Mouse (Mus musculus): ENCODE measurements around the gene Zfp275.
"Not testable (repeated sequence)": the region's sequence is repeated elsewhere in the genome, so short reads cannot be mapped to it uniquely, and the experiment has no call there.

The Zfp275 gene

GRCm38 (mm10) chrX:73342483-73342895 is at the start of gene Zfp275:
TSS of gene Zfp275 (plus strand) at chrX:73342621.
- peak; percentile 79 to 86 for DNase-seq

GRCm38 (mm10) chrX:73292876-73293275 is 49.5 kb upstream of the Zfp275 start, which contains the start of the genes Xlr5a and Xlr5c:
TSS of gene Xlr5a (minus strand) at chrX:73292976.
TSS of gene Xlr5c (minus strand) at chrX:73292976.
- DNase-seq: not testable (repeated sequence)

GRCm38 (mm10) chrX:73295745-73296144 is 46.7 kb upstream of the Zfp275 start:
- not testable (repeated sequence) for DNase-seq

DNA sequence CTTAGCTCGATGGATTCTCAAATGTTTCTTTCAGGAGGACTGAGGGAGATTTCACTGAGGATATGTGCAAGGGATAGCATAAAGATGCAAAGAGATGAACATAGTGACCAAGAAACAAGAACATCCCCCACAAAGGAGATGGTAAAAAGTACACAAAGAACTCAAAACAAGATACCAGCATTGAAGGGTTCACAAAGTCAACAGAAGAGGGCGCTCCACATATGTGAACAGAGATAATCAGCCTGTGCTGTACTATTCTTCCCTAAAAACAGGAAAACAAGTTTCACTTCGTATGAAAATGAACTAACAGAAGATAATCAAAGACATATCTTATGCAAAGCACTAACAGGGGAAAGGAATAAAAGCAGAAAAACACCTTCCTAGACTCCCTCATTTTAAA is 29.9 kb upstream of the Zfp275 start:
- DNase-seq: peak; percentile 18 to 43

DNA sequence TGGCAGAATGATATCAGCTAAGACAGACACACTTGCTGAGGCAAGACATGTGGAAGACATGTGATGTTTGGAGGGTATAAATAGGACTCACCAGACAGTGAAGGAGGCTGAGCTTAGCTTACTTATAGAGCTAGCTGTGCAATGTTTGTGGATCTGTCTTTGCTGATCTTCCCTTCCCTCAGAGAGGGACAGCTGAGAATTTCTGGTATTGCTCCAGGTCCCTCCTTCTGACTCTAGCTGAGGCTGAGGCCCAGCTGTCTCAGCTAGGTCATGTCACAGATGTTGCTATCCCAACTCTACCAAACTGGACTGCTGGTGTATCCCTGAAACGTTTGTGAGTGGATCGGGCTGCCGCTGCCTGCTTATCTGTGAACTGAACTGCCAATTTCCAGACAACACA is 21.4 kb upstream of the Zfp275 start:
- no peak for DNase-seq

GRCm38 (mm10) chrX:73327215-73327614 is 15.2 kb upstream of the Zfp275 start:
- DNase-seq: no peak

- no peak for DNase-seq
Measured at GRCm38 (mm10) chrX:73333548-73333947, 8.9 kb upstream of the Zfp275 start.

DNA sequence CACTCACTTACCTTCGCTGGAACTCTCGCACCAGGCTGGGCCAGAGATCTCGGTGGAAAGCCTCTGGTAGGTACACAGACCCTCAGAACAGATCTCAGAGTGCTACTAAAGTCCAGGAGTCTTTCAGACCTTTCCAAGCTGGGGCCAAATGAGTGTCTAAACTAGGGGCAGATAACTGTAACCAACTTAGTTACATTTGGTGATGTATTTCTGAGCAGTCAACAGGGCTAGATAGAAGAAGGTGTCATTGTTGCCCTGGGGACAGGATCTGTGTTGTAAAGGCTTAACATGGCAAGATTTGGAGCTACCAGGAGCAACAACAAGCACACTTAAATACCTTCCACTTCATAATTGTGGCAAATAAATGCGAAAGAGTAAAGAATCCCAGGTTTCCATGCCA is 5.7 kb upstream of the Zfp275 start, which contains the start of gene Gm45015:
Gene Gm45015, minus strand, starts transcription at position 101 of the 400 bp plus-strand sequence.
- no peak for DNase-seq

GRCm38 (mm10) chrX:73341473-73341872 is 948 bp upstream of the Zfp275 start:
- no peak for DNase-seq

- no peak for DNase-seq
Measured at GRCm38 (mm10) chrX:73342068-73342467, 353 bp upstream of the Zfp275 start.

DNA sequence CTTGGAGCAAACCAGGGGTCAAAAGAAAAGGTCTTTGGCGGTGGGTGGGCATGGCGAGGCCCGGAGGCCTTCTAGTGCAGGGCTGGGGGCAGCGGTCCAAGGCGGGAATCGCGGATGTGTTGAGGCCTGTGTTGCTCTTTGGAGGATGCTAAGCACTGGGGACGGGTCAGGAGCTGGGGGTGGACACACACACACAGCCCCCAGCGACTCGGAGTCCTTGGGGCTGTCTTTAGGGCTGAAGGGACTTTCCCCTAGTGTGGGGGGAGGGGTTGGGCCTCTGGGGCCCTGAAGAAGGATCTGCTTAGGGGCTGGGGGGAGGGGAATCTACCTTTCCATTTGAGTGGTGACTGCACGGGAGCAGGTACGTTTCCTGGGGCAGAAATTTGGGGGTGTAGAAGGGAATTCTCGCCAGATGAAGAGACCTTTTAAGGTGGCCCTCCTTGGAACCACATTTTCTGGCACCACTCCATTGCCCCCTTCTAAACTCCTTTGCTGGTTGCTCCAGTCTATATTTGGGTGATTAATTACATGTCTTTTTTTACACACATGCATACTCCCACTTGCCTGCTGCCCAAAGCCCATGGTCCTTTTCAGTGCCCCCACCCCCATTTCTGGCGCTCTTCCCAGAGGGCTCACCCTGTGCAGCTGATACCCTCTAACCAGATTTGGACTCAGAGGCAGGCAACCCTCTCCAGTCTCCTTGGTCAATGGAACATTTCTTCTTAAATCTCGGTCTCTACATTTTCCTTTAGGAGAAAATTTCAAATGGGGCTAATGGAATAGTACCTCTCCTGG is 717 bp downstream of the Zfp275 start:
- peak; percentile 34 to 54 for DNase-seq

GRCm38 (mm10) chrX:73343802-73344201 is 1.4 kb downstream of the Zfp275 start:
- DNase-seq: no peak

GRCm38 (mm10) chrX:73344346-73344745 is 1.9 kb downstream of the Zfp275 start:
- DNase-seq: no peak

DNA sequence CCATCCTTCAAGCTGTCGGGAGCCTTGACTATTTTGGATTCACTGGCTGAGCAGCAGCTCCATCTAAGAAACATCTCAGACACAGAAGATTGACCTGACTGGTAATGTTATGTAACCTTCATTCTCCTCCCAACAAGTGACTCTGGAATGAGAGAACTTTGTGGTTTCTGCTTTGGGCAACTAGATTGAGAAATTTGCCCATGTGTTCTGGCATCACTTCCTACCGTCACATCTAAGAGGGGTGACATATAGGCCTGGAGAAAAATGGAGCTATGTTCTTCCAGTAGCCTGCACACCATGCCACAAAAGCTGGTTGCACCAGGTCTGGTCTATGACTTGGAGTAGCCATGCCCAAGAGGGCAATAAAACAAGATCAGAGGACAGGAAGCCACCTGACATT is 13.7 kb downstream of the Zfp275 start:
- DNase-seq: no peak

- DNase-seq: no peak
Measured at GRCm38 (mm10) chrX:73356719-73357118, 14.3 kb downstream of the Zfp275 start.

GRCm38 (mm10) chrX:73363291-73363690 is 20.9 kb downstream of the Zfp275 start:
- DNase-seq: no peak

- DNase-seq: no peak
Measured at GRCm38 (mm10) chrX:73384419-73384818, 42.0 kb downstream of the Zfp275 start.

DNA sequence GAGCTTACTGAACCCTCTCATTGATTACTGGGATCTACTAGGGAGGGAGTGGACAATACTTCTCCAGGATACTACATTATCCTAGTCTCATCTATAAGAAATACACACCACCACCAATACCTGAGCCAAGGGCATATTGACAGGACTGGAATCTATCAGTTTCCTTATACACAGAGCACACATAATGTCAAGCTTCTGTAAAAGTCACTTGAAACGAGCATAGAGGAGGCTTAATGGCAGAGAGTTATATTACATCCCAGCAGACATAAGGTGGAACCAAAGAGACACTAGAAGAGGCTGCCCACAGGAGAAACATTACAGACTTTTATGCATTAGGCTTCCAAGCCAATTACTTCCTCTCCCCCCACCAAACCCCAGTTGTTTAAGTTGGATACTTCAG is 42.5 kb downstream of the Zfp275 start:
- no peak for DNase-seq

DNA sequence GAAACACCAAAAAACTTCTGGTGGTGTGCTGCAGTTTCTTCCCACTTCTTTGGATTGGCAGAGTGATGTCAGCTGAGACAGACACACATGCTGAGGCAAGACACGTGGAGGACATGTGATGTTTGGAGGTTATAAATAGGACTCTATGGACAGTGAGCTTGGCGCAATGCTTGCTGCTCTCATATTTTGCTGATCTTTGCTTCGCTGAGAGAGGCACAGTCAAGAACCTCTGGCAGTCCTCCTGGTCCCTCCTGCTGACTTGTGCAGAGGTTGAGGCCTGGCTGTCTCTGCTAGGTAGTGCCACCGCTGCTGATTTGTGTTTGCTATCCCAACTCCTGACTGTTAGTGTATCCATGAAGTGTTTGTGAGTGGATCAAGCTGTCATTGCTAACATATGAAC is 49.1 kb downstream of the Zfp275 start:
- no peak for DNase-seq

GRCm38 (mm10) chrX:73396446-73396845 is 54.0 kb downstream of the Zfp275 start:
- DNase-seq: no peak

- DNase-seq: not testable (repeated sequence)
Measured at GRCm38 (mm10) chrX:73398636-73399035, 56.2 kb downstream of the Zfp275 start, which contains the start of gene Gm18336. TSS of gene Gm18336 (minus strand) at chrX:73398736.

DNA sequence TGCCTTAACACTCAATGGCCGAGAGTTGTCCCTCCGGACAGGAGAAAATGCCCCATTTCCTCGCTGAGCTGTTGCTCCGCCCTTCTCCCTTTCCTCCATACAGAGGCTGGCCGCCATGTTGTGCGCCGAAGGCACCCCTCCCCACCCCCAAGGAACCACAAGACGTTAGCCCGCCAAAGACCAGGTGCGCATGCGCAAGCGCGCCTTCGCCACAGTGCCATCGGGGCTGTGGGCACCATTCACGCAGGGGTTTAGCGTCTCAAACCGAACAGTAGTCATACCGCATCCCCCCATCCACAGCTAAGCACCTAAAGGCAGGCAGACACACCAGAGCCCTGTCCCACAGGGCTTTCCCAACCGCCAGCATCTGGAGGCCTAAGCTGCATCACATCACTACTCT is 58.5 kb downstream of the Zfp275 start:
- no peak for DNase-seq

- DNase-seq: no peak
Measured at GRCm38 (mm10) chrX:73401616-73402015, 59.2 kb downstream of the Zfp275 start.
